Mouse (Mus musculus) C2C12 (cell line): ENCODE data around the gene Map3k1. TPM values are rescaled to one million over a fixed set of nuclear protein-coding genes. Genes with fewer than 3 reads are reported as not detected.

Source experiments
- H3K27me3 ChIP-seq: one replicate; pipeline ENCODE4 v1.6.1; 2011; ENCODE audit not compliant: control insufficient read depth, insufficient read depth, insufficient read length
- H3K36me3 ChIP-seq: one replicate; pipeline ENCODE4 v1.6.1; 2011; ENCODE audit not compliant: control insufficient read depth, insufficient read depth
- H3K4me3 ChIP-seq: one replicate; pipeline ENCODE4 v1.5.1; 2011; ENCODE audit warnings: mild to moderate bottlenecking, control low read depth; ENCODE audit not compliant: poor library complexity, insufficient read depth, severe bottlenecking
- H3K79me2 ChIP-seq: one replicate; pipeline ENCODE4 v1.6.1; 2011; ENCODE audit not compliant: control insufficient read depth, insufficient read depth
- H3K79me3 ChIP-seq: one replicate; pipeline ENCODE4 v1.6.1; 2011; ENCODE audit warnings: low read depth, control low read depth
- H3ac ChIP-seq: one replicate; pipeline ENCODE3; 2011; ENCODE audit warnings: low read depth; ENCODE audit not compliant: control insufficient read depth, insufficient read length
- CEBPB ChIP-seq: IDR thresholded peaks from one replicate; pipeline ENCODE4 v1.6.1; 2011; ENCODE audit warnings: low read depth, mild to moderate bottlenecking, control low read depth, moderate library complexity
- CTCF ChIP-seq: IDR thresholded peaks from one replicate; pipeline ENCODE4 v1.5.1; 2011; ENCODE audit not compliant: control insufficient read depth, insufficient read depth, insufficient read length
- FOSL1 ChIP-seq: IDR thresholded peaks from one replicate; pipeline ENCODE4 v1.8.0; 2011; ENCODE audit warnings: mild to moderate bottlenecking, low read length; ENCODE audit not compliant: poor library complexity, insufficient read depth, severe bottlenecking
- MAX ChIP-seq: IDR thresholded peaks from one replicate; pipeline ENCODE4 v1.6.1; 2011; ENCODE audit warnings: mild to moderate bottlenecking, control low read depth
- MYOD1 ChIP-seq: IDR thresholded peaks from one replicate; pipeline ENCODE4 v1.6.1; 2011; ENCODE audit warnings: low read depth; ENCODE audit not compliant: control insufficient read depth, insufficient read length
- MYOG ChIP-seq: IDR thresholded peaks from one replicate; pipeline ENCODE4 v1.6.1; 2011; ENCODE audit not compliant: control insufficient read depth, insufficient read length; ENCODE audit errors: extremely low read depth
- USF1 ChIP-seq: IDR thresholded peaks from one replicate; pipeline ENCODE4 v1.6.1; 2011; ENCODE audit warnings: low read depth, mild to moderate bottlenecking, control low read depth, moderate library complexity
- polyA plus RNA-seq: library from polyadenylated mRNA; unstranded; fragments of >200 nt; fragmentation: generic; extraction: Trizol; gene quantifications from one replicate; pipeline ENCODE4 v1.2.1, GENCODE M21; 2012; ENCODE audit warnings: missing spikeins

The Map3k1 gene
- polyA plus RNA-seq, 1 experiment: 1.5 TPM

DNA sequence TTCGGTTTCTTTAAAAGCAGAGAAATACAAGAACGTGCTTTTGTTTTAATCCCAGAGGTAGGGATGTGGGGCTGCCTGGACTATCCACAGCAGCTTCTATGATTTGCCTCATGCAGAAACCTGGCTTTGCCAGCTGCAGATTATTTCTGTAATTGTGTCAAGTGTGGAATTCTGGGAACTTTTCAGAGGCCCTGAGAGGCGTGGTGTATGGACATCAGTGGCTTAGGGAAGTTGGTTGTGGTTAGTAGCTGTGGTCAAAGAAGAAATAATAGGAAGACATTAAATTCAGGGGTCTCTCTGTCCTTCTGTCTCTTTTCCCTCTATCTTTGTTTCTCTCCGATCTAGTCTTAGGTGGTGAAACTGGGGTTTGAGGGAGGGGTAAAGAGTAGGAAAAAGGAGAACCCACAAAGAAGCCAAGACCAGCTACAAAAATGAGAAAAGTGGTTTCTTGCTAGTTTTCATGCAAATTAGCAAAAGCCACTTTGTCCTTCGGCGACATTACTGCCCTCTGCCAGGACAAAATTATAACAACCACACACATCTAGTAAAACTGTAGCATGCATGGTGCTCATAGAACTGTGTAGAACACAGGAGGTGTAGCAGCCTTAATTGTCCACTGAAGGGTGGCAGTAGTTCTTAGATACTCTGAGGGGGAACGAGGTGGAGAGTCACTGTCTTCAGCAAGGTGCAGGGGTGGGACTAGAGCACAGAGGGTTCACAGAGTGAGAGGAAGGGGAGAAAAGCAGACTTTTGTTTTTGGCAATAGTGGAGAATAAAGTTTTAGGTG lies 67.4 kb downstream of the Map3k1 start:
- Histone ChIP-seq H3K4me3 (no peak overlapping the region), H3K36me3 (no peaks in the 10 kb centered on the region), H3K27me3 (no peaks in the 10 kb centered on the region), H3K79me3 (no peaks in the 10 kb centered on the region), H3ac (no peak overlapping the region), H3K79me2 (no peaks in the 10 kb centered on the region)
- no peak for TF ChIP-seq CEBPB
- no peak for TF ChIP-seq MYOG
- no peak for TF ChIP-seq FOSL1
- no peak for TF ChIP-seq MAX
- TF ChIP-seq MYOD1: no peak
- TF ChIP-seq USF1: no peak
- TF ChIP-seq CTCF: no peak

DNA sequence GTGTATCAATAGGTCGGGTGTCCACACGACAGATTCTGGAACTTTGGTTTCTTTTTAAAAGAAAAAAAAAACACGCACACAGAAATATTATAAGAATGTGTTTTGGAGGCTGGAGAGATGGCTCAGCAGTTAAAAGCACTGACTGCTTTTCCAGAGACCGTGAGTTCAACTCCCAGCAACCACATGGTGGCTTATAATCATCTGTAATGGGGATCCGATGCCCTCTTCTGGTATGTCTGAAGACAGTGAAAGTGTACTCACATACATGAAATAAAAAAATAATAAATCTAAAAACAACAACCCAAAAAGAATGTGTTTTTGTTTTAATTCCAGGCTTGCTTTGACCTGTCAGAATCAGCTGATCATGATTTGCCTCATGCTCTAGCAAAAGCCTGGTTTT lies 81.9 kb downstream of the Map3k1 start:
- TF ChIP-seq FOSL1: no peak
- no peak for TF ChIP-seq CEBPB
- no peak for TF ChIP-seq MYOG
- TF ChIP-seq CTCF: no peak
- TF ChIP-seq MAX: no peak
- Histone ChIP-seq H3ac (no peak overlapping the region), H3K79me3 (no peaks in the 10 kb centered on the region), H3K27me3 (no peaks in the 10 kb centered on the region), H3K4me3 (no peak overlapping the region), H3K79me2 (no peaks in the 10 kb centered on the region), H3K36me3 (no peaks in the 10 kb centered on the region)

DNA sequence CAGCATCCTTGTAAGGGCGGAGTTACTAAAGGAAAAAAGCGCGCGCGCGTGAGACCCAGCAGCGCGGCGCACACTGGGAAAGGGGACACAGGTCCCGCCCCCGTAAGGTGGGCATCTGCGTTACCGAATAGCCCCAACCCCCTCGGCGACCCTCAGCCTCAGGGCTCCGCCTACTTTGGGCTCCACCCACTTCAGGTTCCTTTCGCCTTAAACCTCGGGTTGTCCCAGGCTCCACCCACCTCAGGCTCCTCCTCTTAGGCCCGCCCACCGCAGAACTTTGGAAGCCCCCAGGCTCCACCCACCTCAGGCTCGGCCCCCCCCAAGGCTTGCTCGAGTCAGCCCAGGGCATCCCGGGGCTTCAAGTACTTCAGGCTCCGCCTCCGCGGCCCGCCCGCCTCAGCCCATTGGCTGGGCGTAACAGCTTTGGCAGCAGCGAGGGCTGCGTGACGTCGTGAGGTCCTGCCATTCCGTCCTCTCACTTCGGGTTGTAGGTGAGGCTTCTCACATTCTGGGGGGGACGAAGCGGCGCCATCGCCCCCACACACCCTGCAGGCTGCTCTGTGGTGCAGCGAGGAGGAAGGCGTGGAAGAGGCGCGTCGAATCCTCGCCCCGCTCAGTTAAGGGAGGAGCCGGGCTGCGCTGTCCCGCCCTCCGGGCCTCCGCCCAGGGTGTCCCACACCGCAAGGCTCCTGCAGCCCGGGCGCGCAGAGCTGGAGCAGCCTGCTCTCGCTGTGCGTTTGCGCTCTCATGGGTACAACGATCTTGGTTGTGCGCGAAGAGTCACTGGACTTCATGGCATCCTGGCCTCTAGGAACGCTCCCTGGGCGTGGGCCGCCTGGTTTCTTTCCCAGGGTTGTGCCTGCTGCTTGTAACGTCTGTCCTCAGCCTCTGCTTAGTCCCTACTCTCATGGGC lies 83.4 kb downstream of the Map3k1 start:
- H3K27me3 ChIP-seq: no peaks in the 10 kb centered on the region
- H3ac ChIP-seq: peak overlapping the region; percentile 67

DNA sequence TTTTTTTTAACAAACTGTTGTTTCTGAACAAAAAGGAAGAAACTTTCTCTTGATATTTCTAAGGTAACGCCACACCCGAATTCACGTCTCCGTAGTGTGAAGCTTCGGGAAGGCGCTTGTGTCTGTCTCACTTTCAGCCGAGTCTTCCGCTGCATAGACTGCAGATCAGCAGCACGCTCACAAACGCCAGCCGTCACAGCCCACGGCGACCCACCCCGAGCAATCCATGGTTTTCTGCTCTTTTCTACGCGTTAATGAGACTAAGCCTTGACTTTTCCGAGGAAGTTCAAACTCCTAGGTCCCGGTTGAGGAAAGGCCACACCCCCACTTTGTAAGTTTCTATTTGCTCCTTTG lies 84.0 kb downstream of the Map3k1 start:
- Histone ChIP-seq H3ac (peak overlapping the region; percentile 91), H3K79me3 (no peaks in the 10 kb centered on the region), H3K79me2 (no peaks in the 10 kb centered on the region), H3K27me3 (no peaks in the 10 kb centered on the region), H3K4me3 (peak overlapping the region; percentile 36), H3K36me3 (no peaks in the 10 kb centered on the region)
- TF ChIP-seq MYOG (no peak), FOSL1 (no peak), CTCF (no peak), MAX (no peak), CEBPB (no peak), MYOD1 (no peak), USF1 (no peak)

More for the DNA sequence above, 83.4 kb downstream of the Map3k1 start:
- H3K79me2 ChIP-seq: no peaks in the 10 kb centered on the region
- TF ChIP-seq CTCF: no peak
- no peak for TF ChIP-seq MYOG
- TF ChIP-seq CEBPB: no peak
- TF ChIP-seq FOSL1: no peak
- no peak for TF ChIP-seq USF1
- no peak for TF ChIP-seq MAX
- TF ChIP-seq MYOD1: no peak
- H3K79me3 ChIP-seq: no peaks in the 10 kb centered on the region
- H3K36me3 ChIP-seq: no peaks in the 10 kb centered on the region
- peak overlapping the region; percentile 36 for H3K4me3 ChIP-seq

DNA sequence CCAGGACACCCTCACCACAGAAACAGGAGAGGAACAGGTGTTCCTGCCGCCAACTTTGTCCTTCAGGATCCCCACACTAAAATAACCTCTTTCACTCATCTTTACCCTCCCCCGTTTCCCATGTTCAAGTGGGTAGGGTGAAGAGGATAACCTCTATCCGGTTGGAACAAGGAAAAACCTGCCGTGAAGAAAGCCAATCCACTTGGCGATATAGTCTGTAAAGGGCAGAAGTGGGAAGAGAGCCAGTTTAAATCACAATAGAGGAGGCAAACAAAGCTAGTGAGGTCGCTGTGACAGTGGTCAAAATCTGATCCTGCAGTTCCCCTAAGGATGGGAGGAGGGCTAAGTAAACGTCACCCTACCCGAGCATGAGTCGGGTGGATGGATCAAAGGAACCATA lies 89.1 kb downstream of the Map3k1 start:
- TF ChIP-seq FOSL1 (no peak), USF1 (no peak), CEBPB (no peak), CTCF (no peak), MAX (no peak), MYOG (no peak)
- peaks cover 29% of the 10 kb centered on the region for H3K36me3 ChIP-seq
- no peak overlapping the region for H3ac ChIP-seq
- no peaks in the 10 kb centered on the region for H3K27me3 ChIP-seq
- no peaks in the 10 kb centered on the region for H3K79me2 ChIP-seq
- H3K4me3 ChIP-seq: no peak overlapping the region
- no peaks in the 10 kb centered on the region for H3K79me3 ChIP-seq
